Mouse (Mus musculus): ENCODE measurements at regions not wholly inside any gene's neighbourhood (a gene's known extent, or its start where the extent isn't known, plus 50 kb on each side); places are given as distances from the start of the nearest gene placed in this dataset.

- DNase-seq (ENCODE audit: low read depth, low spot score), result no peak
Measured at GRCm38 (mm10) chr8:127885831-127886230, 472.6 kb upstream of the Nrp1 start.

GRCm38 (mm10) chr8:127890729-127891128, 467.7 kb upstream of the Nrp1 start:
- no peak for DNase-seq (ENCODE audit: low read depth, low spot score)

- no peak for DNase-seq (ENCODE audit: low read depth, low spot score)
Measured at GRCm38 (mm10) chr8:127894284-127894683, 464.1 kb upstream of the Nrp1 start.

- DNase-seq (ENCODE audit: low read depth, low spot score), result no peak
Measured at GRCm38 (mm10) chr8:127908436-127908835, 450.0 kb upstream of the Nrp1 start.

- DNase-seq (ENCODE audit: low read depth, low spot score), result peak; percentile 60
Measured at GRCm38 (mm10) chr8:127909580-127909979, 448.8 kb upstream of the Nrp1 start.

GRCm38 (mm10) chr8:127914086-127914485, 444.3 kb upstream of the Nrp1 start:
- DNase-seq (ENCODE audit: low read depth, low spot score), result no peak

GRCm38 (mm10) chr8:127914914-127915313, 443.5 kb upstream of the Nrp1 start:
- no peak for DNase-seq (ENCODE audit: low read depth, low spot score)

- no peak for DNase-seq (ENCODE audit: low read depth, low spot score)
Measured at GRCm38 (mm10) chr8:127915591-127916028, 442.8 kb upstream of the Nrp1 start.

GRCm38 (mm10) chr8:127921925-127922324, 436.5 kb upstream of the Nrp1 start:
- no peak for DNase-seq (ENCODE audit: low read depth, low spot score)

GRCm38 (mm10) chr8:127923321-127923720, 435.1 kb upstream of the Nrp1 start:
- no peak for DNase-seq (ENCODE audit: low read depth, low spot score)

GRCm38 (mm10) chr8:127932276-127932675, 426.1 kb upstream of the Nrp1 start:
- DNase-seq (ENCODE audit: low read depth, low spot score), result no peak

- no peak for DNase-seq (ENCODE audit: low read depth, low spot score)
Measured at GRCm38 (mm10) chr8:127936792-127937435, 421.5 kb upstream of the Nrp1 start.

- DNase-seq (ENCODE audit: low read depth, low spot score), result no peak
Measured at GRCm38 (mm10) chr8:127939284-127939985, 419.0 kb upstream of the Nrp1 start.

- DNase-seq (ENCODE audit: low read depth, low spot score), result no peak
Measured at GRCm38 (mm10) chr8:127939986-127940359, 418.4 kb upstream of the Nrp1 start.

GRCm38 (mm10) chr8:127942319-127942718, 416.1 kb upstream of the Nrp1 start:
- DNase-seq (ENCODE audit: low read depth, low spot score), result no peak

GRCm38 (mm10) chr8:127944955-127945498, 413.4 kb upstream of the Nrp1 start:
- no peak for DNase-seq (ENCODE audit: low read depth, low spot score)

- DNase-seq (ENCODE audit: low read depth, low spot score), result no peak
Measured at GRCm38 (mm10) chr8:127957571-127957970, 400.8 kb upstream of the Nrp1 start.

- DNase-seq (ENCODE audit: low read depth, low spot score), result no peak
Measured at GRCm38 (mm10) chr8:127958351-127959044, 399.9 kb upstream of the Nrp1 start.

GRCm38 (mm10) chr8:127962862-127963261, 395.5 kb upstream of the Nrp1 start:
- DNase-seq (ENCODE audit: low read depth, low spot score), result peak; percentile 73

GRCm38 (mm10) chr8:127963625-127964024, 394.8 kb upstream of the Nrp1 start:
- no peak for DNase-seq (ENCODE audit: low read depth, low spot score)

GRCm38 (mm10) chr8:127964801-127965200, 393.6 kb upstream of the Nrp1 start:
- DNase-seq (ENCODE audit: low read depth, low spot score), result no peak

- DNase-seq (ENCODE audit: low read depth, low spot score), result no peak
Measured at GRCm38 (mm10) chr8:127965341-127965740, 393.1 kb upstream of the Nrp1 start.
